Mouse (Mus musculus): ENCODE data around the gene Grm7.

Grm7 gene

DNA sequence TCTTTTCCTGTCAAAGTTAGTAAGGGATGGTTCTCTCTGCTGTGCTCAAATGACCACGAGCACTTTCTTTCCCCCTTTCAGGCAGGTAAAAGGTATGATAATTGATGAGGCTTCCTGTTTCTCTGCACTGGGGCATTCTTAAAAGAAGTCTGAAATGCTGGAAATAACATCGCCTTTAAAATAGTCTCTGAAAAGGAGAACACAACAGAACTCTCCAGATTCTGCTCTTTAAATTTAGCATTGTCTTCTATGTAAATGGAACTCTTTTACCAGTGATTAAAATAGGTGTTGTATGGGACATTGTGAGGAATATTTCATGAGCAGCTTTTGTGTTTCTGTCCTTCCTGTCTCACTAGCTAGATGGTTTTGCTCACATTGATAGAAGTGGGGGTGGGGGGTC is 393.7 kb downstream of the Grm7 start:
- no peak for DNase-seq

DNA sequence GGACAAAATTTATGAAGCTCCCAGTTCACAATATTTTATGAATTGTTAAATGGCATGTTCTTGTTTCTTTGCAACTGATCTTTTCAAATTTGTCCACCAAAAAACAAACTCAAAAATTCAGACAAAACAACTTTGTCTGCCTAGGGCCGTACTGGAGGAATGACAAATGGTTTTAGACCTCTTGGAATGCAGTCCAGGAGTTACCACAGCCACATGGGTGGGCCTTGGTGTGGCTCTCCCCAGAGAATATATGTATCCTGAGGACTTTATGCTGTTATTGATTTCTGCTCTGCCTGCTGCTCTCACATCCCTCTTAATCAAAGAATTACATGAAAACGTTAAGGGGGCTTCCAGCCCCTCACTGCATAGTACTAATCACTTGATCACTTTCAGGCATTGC is 400.5 kb downstream of the Grm7 start:
- no peak for DNase-seq

DNA sequence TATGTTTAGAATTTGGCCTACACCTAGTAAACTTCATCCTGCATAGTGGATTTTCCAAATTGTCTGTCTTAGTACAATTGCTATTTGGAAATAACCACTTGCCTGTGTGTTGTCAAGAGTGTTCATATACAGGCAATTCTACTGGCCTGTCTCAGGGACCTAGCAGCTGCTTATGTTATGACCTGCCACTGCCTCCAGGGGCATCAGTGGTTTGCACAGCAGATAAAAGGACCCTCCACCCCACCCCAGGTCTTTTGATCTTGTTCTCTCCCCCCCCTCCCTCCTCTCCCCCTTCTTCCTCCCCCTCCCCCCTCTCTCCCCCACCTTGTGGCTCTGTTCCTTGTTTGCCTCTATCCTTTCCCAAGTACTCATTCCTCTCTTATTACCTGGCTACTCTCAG is 403.9 kb downstream of the Grm7 start:
- no peak for DNase-seq

DNA sequence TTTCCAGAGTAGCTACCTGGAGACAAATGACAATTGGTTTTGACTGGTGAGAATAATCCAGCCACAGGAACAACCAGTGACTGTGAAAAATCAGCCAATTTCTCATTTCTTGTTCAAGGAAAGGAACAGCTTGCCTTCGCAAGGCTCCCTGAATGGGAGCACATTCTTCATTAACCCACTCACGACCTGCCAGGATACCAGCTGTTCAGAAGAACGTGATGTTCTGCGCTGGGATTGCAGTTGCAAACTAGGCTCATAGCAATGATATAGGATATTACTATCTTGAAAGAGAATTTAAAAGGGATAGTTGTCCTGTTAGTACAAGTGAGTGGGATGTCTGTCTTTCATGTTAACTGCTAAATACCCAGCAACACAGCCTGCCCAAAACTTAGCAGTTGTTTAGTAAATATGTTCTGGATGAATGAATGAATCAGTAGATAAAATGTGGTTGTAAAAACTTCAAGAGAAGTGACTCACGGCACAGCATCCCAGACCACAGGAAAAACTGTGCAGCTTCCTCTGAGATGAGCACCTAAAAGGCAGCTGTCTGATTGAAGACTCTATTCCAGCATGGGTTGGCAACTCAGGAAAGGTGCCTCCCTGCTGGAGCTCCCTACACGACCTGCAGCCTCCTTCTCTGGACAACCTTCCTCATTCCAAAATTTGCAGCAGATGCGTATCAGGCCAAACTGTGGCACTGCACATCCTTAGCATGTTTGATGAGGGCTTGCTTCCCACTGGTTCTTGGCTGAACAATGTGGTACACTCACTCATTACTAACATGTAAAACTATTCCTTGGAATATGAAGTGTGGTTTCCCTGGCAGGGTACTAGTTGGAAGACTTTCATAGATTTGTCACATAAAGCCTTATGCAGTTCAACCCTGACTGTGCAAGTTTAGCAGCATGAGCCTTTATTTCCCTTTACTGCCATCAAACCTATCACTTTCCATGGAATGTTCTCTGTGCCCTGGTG is 408.9 kb downstream of the Grm7 start:
- peak; percentile 9 for DNase-seq

DNA sequence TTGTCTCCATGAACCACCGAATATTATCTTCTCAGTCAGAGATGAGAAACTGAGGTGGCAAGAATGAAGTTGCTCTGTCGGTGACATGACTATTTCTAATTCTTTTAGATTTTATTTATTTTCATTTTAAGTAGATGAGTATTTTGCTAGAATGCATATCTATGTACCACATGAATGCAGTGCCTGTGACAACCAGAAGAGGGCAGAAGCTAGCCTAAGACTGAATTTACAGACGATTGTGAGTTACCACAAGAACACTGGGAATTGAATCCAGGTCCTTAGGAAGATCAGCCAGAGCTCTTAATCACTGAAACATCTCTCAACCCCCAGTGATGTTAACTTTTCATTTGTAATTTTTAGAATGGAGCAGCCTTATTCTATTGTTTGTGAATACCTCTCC is 412.4 kb downstream of the Grm7 start:
- DNase-seq: no peak

DNA sequence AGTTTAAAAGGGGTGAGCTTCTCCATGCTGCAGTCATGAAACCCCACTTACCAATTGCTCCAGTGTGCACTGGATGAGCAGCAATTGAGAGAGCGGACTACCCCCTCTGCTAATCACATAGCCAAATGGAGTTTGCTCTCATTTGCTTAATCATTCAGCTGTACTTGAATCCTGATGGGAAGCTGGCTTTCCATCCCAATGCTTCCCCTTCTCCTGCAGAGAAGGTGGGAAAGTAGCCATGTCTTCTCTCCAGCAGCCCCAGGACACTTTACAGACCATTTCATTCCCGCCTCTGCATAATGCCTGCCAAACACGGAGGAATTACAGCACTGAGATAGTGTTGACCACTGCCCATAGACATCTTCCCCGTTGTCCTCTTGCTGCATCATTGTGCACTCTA is 414.6 kb downstream of the Grm7 start:
- DNase-seq: no peak

DNA sequence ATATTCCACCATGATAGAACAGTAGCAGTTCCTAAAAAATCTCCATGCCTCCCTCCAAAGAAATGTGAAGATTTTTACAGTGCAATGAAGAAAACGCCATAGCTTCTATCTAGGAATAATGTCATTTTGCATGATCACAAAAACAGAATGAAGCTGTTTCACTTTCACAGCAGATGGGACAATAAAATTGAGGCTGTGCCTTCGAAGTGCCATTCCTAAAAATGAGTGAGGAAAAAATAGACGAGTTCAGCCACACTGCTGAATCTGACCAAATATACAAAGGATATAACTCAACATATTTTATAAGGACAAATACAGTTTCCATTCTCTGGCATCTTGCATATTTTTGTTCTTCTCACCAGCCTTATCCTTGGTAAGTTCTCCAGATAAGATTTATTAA is 439.2 kb downstream of the Grm7 start:
- no peak for DNase-seq

DNA sequence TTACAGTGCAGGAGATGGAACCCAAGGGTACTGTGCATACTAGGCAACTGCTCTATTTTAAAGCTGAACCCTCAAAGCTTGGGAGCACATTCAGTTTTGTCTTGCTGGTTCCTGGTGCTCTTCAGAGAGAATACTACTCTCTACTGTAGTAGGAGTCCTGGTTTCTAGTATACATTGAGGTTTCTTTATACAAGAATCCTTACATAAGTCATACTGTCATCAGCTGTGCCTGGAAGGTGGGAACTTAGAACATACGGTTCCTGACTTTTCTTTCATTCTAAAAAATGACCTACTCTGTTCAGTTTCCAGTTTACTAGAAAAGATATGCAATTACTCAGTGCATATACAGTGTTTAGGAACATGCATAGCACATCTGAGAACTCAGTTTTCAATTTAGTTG is 449.4 kb downstream of the Grm7 start:
- no peak for DNase-seq

DNA sequence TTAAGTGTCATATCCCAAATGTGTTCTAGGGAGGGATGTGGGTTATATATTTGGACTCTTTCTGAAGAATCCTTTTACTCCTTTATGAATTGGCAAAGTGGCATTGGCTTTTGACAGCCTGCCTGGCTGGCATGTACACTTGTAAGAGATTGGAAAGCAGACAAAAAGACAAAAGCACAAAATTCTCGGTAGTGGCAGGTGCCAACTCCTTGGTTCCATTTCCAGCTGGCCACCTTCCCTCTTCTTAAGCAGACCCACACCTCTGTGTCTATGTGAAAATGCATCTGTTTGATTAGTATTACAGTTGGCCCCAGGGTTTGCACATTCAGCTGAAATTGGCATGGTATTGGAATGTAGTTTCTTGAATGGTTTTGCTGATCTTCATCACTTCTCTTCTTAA is 460.1 kb downstream of the Grm7 start:
- DNase-seq: no peak

DNA sequence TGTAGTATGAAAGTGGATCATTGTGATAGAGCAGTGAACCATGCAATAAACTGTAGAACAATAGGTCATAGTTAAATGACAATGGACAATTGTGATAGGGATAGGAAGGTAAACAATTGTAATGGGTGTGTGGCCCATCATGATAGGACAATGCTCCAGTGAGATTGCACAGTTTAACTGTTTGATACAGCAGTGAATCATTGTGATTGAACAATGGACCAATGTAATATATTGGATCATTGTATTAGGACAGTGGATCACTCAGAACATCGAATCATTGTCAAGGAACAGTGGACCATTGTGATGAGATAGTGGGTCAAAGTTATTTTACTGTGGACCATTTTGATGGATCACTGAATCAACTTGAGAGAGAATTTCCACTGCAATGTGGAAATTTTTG is 515.7 kb downstream of the Grm7 start:
- DNase-seq: no peak

DNA sequence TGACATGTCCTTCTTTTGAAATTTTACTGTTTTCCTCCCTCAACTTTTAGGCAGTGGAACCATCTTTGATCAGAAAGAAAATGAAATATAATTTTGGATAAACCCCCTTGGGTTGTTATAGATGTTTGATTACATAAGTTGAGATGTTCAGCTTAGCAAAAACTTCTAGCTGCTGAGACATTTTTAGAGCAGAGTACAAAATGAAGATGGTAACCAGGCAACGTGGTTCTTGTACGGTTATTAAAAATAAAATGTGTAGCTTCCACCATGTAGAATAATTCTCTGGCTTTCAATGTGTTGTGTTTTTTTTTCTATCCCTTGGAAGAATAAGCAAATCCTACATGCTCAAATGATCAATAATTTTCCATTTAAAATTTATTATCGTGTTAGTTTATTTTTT is 550.0 kb downstream of the Grm7 start:
- DNase-seq: no peak

DNA sequence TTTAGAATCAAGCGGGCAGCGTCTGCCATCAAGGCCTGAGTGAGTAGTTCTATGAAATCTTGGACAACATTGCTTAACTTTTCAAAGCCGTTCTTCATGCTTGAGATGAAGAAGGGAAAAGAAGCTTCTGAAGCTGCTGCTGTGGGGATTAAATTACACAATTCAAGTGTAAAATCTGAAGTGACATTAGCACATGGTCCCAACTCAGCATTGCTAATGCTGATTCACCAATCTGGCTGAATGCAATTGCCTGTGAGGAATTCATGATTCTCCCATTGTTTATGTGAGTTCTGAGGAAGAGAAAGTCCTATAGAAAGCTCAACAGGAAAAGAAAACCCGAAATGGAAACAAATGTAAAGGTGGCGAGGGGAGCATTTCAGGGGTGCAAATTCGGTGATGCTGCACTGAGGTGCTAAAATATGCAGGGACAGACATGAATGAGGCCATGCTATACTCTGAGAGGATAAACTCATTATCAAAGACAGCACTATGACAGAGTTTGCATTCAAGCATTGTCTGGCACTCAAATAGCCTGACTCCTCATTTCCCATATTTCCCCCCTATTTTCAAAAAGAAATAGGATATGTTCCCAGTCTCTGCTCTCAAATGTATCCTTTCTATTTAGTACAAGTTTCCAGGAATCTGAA is 575.8 kb downstream of the Grm7 start:
- DNase-seq: no peak

DNA sequence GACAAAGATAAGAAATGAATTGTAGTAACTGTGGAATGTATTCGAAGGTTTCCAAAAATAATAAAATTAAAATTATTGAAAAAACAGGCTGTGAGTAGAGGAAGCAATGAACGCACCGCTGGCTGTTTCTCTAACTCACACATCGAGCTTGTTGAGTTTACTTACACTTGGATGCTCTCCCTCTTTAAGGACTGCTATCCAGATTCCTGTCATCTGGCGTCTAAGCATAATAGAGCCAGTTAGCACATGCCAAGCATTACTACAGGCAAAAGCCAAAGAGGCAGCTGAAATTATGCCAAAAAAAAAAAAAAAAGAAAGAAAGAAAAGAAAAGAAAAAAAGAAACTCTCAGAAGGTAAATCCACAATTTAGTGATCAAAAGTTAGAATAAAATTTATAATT is 609.8 kb downstream of the Grm7 start:
- DNase-seq: no peak

DNA sequence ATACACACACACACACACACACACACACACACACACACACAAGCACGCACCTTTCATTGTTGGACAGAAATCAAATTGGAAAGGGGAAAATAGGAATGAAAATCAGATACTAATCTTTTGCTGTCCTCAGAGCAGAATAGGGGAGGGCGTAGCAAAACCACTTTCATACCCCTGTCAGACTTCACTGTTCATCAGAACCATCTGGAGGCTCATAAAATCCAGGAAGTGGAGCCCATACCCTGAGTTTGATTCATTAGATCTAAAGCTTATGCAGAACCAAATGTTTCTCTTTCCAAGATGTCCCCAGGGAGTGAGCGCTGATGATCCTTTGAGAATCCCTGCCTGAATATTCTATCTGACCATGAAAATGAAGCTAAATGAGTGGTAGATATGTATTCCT is 611.6 kb downstream of the Grm7 start:
- DNase-seq: no peak

DNA sequence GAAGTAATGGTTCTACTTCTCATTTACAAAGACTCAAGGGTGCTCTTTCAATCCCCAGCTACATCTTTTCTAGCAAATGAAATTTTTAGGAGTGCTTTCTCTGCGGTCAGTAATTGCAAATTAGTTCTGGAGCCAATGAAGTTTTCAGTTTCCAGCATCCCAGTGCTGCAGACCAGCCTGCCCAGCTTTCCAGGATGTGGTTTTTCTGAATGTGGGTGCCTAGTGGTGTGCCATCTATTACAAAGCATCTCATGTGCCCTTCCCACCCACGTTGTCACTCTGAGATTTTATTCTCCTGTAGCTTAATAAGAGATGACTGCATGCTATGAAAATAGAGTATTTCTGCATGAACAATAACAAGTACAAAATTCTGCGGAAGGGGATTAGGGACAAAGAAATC is 612.9 kb downstream of the Grm7 start:
- DNase-seq: no peak

DNA sequence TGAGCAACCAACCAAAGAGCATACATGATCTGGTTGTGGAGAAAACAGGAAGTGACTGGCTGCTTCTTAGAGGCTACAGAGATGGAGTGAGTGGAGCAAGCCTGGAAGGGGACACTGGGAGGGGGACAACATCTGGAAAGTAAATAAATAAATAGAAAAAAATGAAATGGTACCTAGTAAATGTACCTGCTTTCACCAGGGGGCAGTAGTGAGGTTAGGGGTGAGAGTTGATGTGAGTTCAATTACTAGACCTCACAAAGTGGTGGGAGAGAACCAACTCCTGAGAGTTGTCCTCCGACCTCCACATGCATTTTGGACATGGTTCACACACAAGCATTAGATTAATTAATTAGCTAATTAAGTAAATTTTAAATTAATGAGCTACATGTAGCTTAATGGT is 615.8 kb downstream of the Grm7 start:
- DNase-seq: no peak

DNA sequence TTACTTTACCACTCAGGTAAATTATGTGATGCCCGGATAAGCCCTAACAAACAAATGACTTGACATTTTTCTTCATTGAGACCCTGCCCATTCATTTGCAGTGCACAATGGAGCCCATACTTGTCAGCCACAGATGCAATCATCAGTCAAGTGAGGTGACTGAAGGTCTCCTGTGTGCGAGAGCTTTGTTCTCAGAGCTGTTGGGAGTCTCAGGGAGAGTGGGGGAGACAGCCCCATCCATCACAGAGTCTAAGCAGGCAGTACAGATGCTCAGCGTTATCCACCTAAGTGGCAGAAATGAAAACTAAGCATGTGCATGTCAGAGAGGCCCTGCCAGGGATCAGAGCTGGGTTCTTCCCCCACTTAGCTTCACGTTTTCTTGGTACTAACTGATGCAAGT is 631.3 kb downstream of the Grm7 start:
- DNase-seq: no peak

DNA sequence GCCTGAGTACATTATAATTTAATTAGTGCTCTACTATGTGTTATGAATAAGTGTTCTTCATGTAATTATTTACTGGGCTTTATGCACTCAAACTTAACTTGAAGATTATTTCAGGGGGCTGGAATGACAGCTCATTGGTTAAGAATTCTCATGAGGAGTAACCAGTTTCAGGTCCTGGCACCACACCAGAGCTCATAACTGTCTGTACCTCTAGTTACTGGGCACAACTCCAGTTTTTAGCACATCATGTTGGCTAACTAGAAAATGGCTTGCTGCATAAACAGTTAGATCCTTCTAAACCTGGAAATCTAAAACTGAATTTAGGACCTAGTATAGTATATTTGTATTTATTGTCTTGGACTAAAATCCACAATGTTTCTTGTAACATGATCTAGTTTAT is 633.1 kb downstream of the Grm7 start:
- DNase-seq: no peak

DNA sequence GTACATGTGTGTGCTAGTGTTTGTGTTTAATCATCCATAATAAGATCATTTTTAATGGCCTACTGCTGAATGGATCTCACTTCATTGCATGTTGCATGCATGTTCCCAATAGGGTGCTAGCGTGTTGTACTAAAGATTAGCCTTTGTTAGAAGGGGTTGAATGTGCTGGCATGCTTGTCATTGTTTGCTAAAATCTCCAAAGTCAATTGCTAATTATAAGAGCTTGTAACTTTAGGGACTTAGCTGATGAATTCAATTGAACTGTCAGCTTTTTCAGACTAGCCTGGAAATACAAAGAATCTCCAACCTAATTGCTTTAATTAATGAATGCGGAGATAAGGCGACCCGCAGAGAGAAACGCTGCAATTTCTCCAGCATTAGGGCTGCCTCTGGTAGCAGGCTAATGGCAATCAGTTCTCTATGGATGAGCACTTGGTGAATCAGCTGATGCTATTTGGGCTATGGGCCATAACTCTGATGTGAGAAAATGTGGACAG is 648.2 kb downstream of the Grm7 start:
- DNase-seq: no peak

DNA sequence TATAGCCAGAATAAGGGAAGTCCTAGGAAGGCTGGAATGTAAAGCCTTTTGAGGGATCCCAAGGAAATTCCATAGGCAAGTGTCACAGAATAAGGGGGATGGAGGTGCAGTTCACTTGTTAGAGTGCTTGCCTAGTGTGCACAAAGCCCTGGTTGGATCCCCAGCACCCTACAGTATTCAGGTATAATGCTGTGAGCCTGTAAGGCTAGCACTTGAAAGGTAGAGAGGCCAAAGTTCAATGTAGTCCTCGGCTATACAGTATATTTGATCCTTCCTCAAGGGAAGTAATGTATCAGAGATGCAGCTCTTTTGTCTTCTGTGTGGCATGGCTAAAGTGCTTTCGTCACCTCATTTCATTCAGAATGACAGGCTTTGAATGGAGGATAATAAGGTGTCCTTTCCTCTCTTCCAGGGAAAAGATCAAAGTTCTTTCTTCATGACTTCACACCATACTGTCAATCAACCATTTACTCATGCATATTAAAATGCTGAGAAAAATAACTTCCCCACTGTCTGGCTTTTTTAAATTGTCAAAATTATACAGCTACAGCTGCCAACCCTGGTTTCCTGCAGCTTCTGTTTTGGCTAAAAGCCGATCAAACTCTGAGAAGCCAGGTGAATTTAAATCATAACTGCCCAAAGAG is 658.7 kb downstream of the Grm7 start:
- no peak for DNase-seq

DNA sequence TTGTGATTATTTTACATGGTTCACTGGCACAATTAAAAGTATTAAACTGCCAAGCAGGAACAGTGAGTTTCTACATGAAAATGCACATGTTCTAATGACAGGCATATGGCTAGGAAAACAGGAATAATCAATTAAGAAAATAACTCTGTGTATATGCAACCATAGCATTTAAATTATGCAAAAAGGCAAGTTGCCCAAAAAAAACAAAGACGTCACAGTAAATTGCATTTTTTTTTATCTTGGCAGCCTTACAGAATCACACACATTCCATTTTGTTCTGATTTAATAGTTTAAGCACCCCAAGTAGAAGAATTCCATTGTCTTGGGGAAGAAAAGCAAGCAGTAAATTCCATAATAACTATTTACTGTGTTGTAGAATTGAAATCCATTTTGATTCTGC is 716.3 kb downstream of the Grm7 start:
- no peak for DNase-seq

DNA sequence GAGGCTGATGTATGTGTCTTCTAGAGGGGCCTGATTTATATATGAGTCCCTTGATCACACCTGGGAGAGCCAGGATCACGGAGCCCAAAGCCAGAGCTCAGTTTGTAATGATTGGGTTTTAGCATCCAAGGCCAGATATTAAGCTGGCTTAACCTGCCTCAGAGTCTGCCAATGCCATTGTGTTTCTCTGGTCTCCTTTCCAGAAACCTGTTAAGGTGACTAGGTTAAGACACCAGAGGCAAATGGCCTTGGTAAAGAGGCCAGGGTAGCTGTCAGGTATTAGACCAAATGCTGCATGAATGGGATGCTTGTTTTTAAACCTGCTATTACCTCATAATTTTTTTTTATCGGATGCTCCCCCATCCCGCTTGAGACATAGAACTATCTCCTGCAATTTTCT is 722.7 kb downstream of the Grm7 start:
- no peak for DNase-seq

DNA sequence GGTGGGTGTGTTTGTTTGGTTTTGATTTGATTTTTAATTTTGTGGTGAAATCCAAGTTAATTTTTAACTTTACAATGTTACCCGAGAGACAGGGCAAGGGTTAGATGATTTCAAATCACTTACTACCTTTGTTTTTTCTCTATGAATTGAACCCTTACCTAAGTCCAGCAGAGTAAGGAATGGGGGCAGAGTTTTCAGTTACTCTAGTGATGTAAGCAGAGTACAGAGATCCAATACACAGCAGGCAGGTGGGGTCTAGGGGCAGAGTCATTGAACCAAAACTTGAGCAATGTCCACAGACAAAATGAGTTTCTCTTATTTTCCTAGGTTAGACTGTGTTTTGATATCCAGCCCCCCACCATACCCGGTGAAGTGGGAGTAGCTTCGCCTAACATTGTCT is 723.2 kb downstream of the Grm7 start:
- DNase-seq: no peak

DNA sequence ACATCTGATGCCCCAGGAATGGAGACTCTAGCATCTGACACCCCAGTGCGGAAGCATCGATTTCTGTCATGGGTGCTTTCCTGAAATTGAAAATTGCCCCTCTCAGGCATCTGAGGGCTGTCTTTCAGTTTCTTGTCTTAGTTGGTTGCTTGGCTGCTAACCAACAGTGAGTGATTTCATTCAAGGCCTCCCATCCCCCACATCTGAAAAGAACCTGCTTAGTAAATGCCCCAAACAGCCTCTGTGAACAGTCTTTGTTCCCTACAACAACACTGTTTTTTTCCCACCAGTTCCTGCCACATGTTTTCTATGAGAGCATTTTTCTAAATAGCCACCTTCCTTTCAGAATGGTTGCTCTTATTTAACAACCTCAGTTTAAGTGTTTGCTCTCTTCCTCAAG is 723.6 kb downstream of the Grm7 start:
- no peak for DNase-seq
